Mouse (Mus musculus): ENCODE measurements around the gene Efhd2. TPM values are rescaled to one million over a fixed set of nuclear protein-coding genes. Genes with fewer than 3 reads are reported as not detected.

Gene Efhd2
- polyA plus RNA-seq, 1 experiment from 2014 or later, result 86.3 TPM

DNA sequence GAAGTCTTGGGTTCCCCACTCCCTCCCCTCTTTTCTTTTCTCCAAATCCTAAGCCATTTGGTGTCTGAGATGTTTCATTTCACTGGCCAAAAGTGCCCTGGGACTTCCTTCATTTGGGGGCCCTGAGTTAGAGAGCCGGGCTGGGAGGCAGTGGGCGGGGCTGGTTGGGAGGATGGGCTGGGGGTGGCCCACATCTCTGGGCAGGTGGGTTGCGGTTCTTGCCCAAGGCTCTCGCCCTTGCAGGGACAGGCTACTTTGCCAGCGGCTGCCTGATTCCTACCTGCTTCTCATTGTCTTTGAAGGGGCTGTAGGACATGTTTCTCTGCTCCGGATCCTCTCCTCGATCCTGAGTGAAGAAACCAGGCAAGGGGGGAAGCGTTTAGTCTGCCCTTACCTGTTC, 24.2 kb upstream of the Efhd2 start:
- Histone ChIP-seq H3K9ac (no peak overlapping the region), H3K36me3 (ENCODE audit: poor library complexity, severe bottlenecking) (no peaks in the 10 kb centered on the region), H3K4me2 (no peak overlapping the region), H3K9me3 (replicated peaks) (no peaks in the 10 kb centered on the region), H3K27ac (peak overlapping the region; percentile 97), H3K4me1 (peaks cover 69% of the 10 kb centered on the region), H3K27me3 (no peaks in the 10 kb centered on the region), H3K4me3 (no peak overlapping the region)
- no peak for ATAC-seq
- 86% methylated on average over 8 of the region's 8 CpGs for WGBS

DNA sequence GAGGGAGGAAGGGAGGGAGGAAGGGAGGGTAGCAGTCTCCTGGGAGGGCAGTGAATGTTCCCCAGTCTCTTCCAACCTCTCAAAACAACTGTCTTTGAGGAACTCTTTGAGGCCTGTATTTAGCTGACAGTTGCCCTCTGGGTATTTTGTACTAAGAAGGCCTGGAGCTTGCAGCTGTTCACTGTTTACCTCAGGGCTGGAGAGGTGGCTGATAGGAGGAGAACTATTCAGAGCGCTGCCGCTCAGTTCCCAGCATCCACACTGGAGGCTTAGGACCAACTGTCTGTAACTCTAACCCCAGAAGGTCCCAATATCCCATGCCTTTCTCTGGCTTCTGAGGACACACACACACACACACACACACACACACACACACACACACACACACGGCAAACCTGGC, 23.1 kb upstream of the Efhd2 start:
- Histone ChIP-seq H3K9ac (no peak overlapping the region), H3K4me1 (peaks cover 64% of the 10 kb centered on the region), H3K4me2 (no peak overlapping the region), H3K36me3 (ENCODE audit: poor library complexity, severe bottlenecking) (no peaks in the 10 kb centered on the region), H3K27me3 (no peaks in the 10 kb centered on the region), H3K4me3 (no peak overlapping the region), H3K27ac (peak overlapping the region; percentile 97; the same call in 1 of the 2 replicates), H3K9me3 (replicated peaks) (no peaks in the 10 kb centered on the region)
- 51% methylated on average over 3 of the region's 3 CpGs for WGBS
- ATAC-seq, result no peak

DNA sequence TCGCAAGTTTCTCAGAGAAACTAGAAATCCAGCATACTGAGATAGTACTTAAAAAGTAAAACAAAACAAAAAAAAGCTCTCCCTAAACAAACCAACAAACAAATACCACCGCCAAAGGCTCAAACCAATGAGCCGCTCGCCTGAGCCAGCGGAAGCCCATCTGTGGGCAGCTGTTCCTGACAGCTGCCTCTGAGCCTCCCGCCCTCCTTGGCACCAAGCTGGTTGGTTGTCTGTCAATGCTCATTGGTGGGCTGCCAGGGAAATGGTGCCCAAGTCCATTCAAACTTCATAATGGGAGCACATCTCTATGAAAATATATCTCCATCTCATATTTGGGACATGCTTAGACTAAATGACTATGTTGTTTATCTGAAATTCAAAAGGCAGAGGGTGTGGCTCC, 22.5 kb upstream of the Efhd2 start:
- no peaks in the 10 kb centered on the region for H3K9me3 ChIP-seq (replicated peaks)
- H3K4me3 ChIP-seq, result no peak overlapping the region
- WGBS, result 74% methylated on average over 6 of the region's 6 CpGs
- no peaks in the 10 kb centered on the region for H3K27me3 ChIP-seq
- no peak overlapping the region for H3K4me2 ChIP-seq
- H3K36me3 ChIP-seq (ENCODE audit: poor library complexity, severe bottlenecking), result no peaks in the 10 kb centered on the region
- ATAC-seq, result no peak
- peaks cover 58% of the 10 kb centered on the region for H3K4me1 ChIP-seq
- H3K9ac ChIP-seq, result no peak overlapping the region
- peak overlapping the region; percentile 62 for H3K27ac ChIP-seq

GRCm38 (mm10) chr4:141895772-141896171, 21.1 kb upstream of the Efhd2 start:
- Histone ChIP-seq H3K4me3 (no peak overlapping the region), H3K4me2 (no peak overlapping the region), H3K27ac (no peak overlapping the region), H3K9ac (no peak overlapping the region), H3K9me3 (replicated peaks) (no peaks in the 10 kb centered on the region), H3K4me1 (peaks cover 43% of the 10 kb centered on the region), H3K36me3 (ENCODE audit: poor library complexity, severe bottlenecking) (no peaks in the 10 kb centered on the region), H3K27me3 (no peaks in the 10 kb centered on the region)
- 90% methylated on average over 12 of the region's 12 CpGs for WGBS
- no peak for ATAC-seq

- Histone ChIP-seq H3K4me1 (peaks cover 19% of the 10 kb centered on the region), H3K27ac (no peak overlapping the region), H3K27me3 (no peaks in the 10 kb centered on the region), H3K4me3 (no peak overlapping the region), H3K9ac (no peak overlapping the region), H3K9me3 (replicated peaks) (no peaks in the 10 kb centered on the region), H3K4me2 (no peak overlapping the region), H3K36me3 (ENCODE audit: poor library complexity, severe bottlenecking) (no peaks in the 10 kb centered on the region)
- WGBS, result 85% methylated on average over 8 of the region's 8 CpGs
- ATAC-seq, result no peak
Observed at GRCm38 (mm10) chr4:141893157-141893784, 18.6 kb upstream of the Efhd2 start.

DNA sequence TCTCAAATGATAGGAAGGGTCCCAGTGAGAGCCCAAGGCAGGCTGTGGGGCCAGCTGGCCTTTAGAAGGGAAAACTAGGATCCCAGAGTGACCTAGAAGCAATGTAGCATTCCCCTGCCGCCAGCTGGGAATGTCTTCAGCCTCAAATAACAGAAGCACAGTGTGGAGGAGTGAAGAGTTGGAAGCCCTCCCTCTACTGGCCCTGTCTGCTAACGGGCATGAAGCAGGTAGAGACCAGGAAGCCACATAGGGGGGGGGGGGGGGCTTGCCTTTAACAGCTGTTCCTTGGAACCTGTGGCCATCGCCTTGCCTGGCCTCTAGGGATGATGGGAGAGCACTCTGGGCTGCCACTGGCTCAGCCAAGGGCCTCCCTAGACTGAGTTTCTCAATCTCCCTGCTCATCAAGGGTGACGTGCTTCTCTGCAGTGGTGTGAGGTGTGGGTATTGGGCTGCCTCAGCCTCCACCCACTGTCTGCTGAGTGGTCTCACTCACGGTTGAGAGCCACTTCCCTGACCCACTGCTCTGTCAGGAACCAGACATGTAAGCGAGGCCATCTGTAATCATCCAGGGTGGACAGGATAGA, 11.8 kb upstream of the Efhd2 start:
- 51% methylated on average over 6 of the region's 6 CpGs for WGBS
- Histone ChIP-seq H3K27me3 (no peaks in the 10 kb centered on the region), H3K4me3 (no peak overlapping the region), H3K36me3 (ENCODE audit: poor library complexity, severe bottlenecking) (no peaks in the 10 kb centered on the region), H3K9me3 (replicated peaks) (no peaks in the 10 kb centered on the region), H3K4me2 (no peak overlapping the region), H3K27ac (no peak overlapping the region), H3K4me1 (no peaks in the 10 kb centered on the region), H3K9ac (no peak overlapping the region)
- ATAC-seq, result no peak

GRCm38 (mm10) chr4:141885451-141885850, 10.7 kb upstream of the Efhd2 start:
- H3K27me3 ChIP-seq, result no peaks in the 10 kb centered on the region
- WGBS, result 85% methylated on average over 9 of the region's 9 CpGs
- no peaks in the 10 kb centered on the region for H3K9me3 ChIP-seq (replicated peaks)
- H3K4me3 ChIP-seq, result no peak overlapping the region
- no peak overlapping the region for H3K4me2 ChIP-seq
- H3K36me3 ChIP-seq (ENCODE audit: poor library complexity, severe bottlenecking), result no peaks in the 10 kb centered on the region
- no peak overlapping the region for H3K9ac ChIP-seq
- ATAC-seq, result no peak
- no peaks in the 10 kb centered on the region for H3K4me1 ChIP-seq
- H3K27ac ChIP-seq, result no peak overlapping the region

GRCm38 (mm10) chr4:141882858-141883257, 8.1 kb upstream of the Efhd2 start:
- no peak overlapping the region for H3K4me3 ChIP-seq
- 90% methylated on average over 7 of the region's 7 CpGs for WGBS
- no peaks in the 10 kb centered on the region for H3K4me1 ChIP-seq
- H3K27ac ChIP-seq, result no peak overlapping the region
- no peak overlapping the region for H3K9ac ChIP-seq
- ATAC-seq, result no peak
- H3K27me3 ChIP-seq, result no peaks in the 10 kb centered on the region
- H3K4me2 ChIP-seq, result no peak overlapping the region
- H3K9me3 ChIP-seq (replicated peaks), result no peaks in the 10 kb centered on the region
- H3K36me3 ChIP-seq (ENCODE audit: poor library complexity, severe bottlenecking), result no peaks in the 10 kb centered on the region

- no peaks in the 10 kb centered on the region for H3K4me1 ChIP-seq
- WGBS, result 83% methylated on average over 5 of the region's 5 CpGs
- H3K27me3 ChIP-seq, result no peaks in the 10 kb centered on the region
- H3K27ac ChIP-seq, result no peak overlapping the region
- no peak overlapping the region for H3K4me3 ChIP-seq
- H3K9me3 ChIP-seq (replicated peaks), result no peaks in the 10 kb centered on the region
- H3K4me2 ChIP-seq, result no peak overlapping the region
- no peak for ATAC-seq
- H3K36me3 ChIP-seq (ENCODE audit: poor library complexity, severe bottlenecking), result no peaks in the 10 kb centered on the region
- H3K9ac ChIP-seq, result no peak overlapping the region
Observed at GRCm38 (mm10) chr4:141881950-141882349, 7.2 kb upstream of the Efhd2 start.

- Histone ChIP-seq H3K27me3 (no peaks in the 10 kb centered on the region), H3K27ac (no peak overlapping the region), H3K9me3 (replicated peaks) (no peaks in the 10 kb centered on the region), H3K4me1 (no peaks in the 10 kb centered on the region), H3K9ac (no peak overlapping the region), H3K36me3 (ENCODE audit: poor library complexity, severe bottlenecking) (no peaks in the 10 kb centered on the region), H3K4me3 (no peak overlapping the region), H3K4me2 (no peak overlapping the region)
- no peak for ATAC-seq
- WGBS, result 70% methylated on average over 10 of the region's 10 CpGs
Observed at GRCm38 (mm10) chr4:141881289-141881914, 6.7 kb upstream of the Efhd2 start.

DNA sequence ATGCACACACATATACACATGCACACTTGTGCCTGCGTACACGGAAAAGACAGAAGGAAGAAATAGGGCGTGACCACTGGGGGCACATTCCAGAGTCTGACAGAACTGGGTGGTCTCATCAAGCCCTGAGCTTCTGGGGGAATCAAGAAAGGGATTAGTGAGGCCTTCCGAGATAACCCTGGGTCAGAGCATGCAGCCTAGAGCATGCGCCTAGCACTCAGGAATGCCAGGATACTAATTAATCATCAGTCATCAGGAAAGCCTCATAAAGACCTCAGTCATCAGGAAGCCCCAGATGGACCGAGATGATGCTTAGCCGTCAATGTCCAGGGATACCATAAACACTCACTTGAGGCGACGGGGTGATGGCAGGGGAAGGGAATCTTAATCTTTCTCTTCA, 5.2 kb upstream of the Efhd2 start:
- peaks cover 10% of the 10 kb centered on the region for H3K4me1 ChIP-seq
- H3K36me3 ChIP-seq (ENCODE audit: poor library complexity, severe bottlenecking), result no peaks in the 10 kb centered on the region
- no peak overlapping the region for H3K27ac ChIP-seq
- no peaks in the 10 kb centered on the region for H3K9me3 ChIP-seq (replicated peaks)
- no peak overlapping the region for H3K4me2 ChIP-seq
- no peak for ATAC-seq
- no peaks in the 10 kb centered on the region for H3K27me3 ChIP-seq
- WGBS, result 75% methylated on average over 9 of the region's 9 CpGs
- no peak overlapping the region for H3K9ac ChIP-seq
- H3K4me3 ChIP-seq, result no peak overlapping the region

DNA sequence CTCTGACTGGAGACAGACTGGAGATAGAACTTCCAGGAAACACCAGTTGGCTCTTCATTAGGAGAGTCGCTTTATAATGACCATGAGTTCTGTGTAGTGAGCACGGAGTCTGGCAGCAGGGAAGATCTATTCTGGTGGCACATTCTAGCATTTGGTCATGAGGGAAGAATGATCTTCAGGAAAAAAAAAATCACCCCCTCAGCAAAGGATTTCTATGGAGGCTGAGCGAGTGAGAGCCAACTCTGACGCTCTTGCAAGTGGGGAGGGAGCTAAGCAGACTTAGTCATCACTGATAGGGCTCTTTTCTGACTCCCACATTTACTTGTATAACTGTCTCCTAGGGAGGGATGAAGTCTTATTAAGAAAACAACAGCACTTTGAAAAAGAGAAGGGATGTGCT, 4.4 kb upstream of the Efhd2 start:
- H3K36me3 ChIP-seq (ENCODE audit: poor library complexity, severe bottlenecking), result no peaks in the 10 kb centered on the region
- H3K27ac ChIP-seq, result no peak overlapping the region
- WGBS, result 77% methylated on average over 4 of the region's 4 CpGs
- H3K4me2 ChIP-seq, result no peak overlapping the region
- H3K27me3 ChIP-seq, result no peaks in the 10 kb centered on the region
- no peak overlapping the region for H3K4me3 ChIP-seq
- no peaks in the 10 kb centered on the region for H3K9me3 ChIP-seq (replicated peaks)
- H3K4me1 ChIP-seq, result peaks cover 13% of the 10 kb centered on the region
- no peak for ATAC-seq
- H3K9ac ChIP-seq, result no peak overlapping the region

DNA sequence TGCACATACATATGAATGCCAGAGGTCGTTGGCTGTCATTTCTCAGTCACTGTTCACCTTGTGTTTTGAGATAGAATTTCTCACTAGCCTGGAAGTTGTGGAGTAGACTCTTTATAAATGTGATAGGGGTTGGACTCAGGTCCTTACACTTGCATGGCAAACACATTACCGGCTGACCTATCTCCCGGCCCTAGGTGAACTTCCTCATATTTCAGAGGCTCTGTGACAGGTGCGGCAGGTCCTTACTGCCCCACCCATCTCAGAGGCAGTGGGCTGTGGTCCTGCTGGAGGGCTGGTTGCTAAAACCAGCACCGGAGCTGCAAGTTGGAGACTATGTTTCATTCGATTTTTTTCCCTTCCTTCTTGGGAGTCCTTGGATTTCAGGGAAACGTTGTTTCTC, 3.9 kb upstream of the Efhd2 start:
- 80% methylated on average over 7 of the region's 7 CpGs for WGBS
- H3K36me3 ChIP-seq (ENCODE audit: poor library complexity, severe bottlenecking), result no peaks in the 10 kb centered on the region
- H3K27me3 ChIP-seq, result no peaks in the 10 kb centered on the region
- no peak for ATAC-seq
- peaks cover 17% of the 10 kb centered on the region for H3K4me1 ChIP-seq
- no peak overlapping the region for H3K27ac ChIP-seq
- H3K4me3 ChIP-seq, result no peak overlapping the region
- no peak overlapping the region for H3K4me2 ChIP-seq
- H3K9me3 ChIP-seq (replicated peaks), result no peaks in the 10 kb centered on the region
- no peak overlapping the region for H3K9ac ChIP-seq
